Mouse (Mus musculus) heart, adult 2 months (tissue): ENCODE data around the gene Acss3. TPM values are rescaled to one million over a fixed set of nuclear protein-coding genes. Genes with fewer than 3 reads are reported as not detected.

Experiments used
- DNase-seq, 2 experiments: peaks; one replicate each; pipeline ENCODE4 v3.0.0; 2021
- H3K27ac ChIP-seq: fragments of 200-600 bp; 2 replicates; pipeline ENCODE4 v1.8.1; 2022
- H3K27me3 ChIP-seq: fragments of 200-500 bp; 2 replicates; pipeline ENCODE4 v1.6.1; 2012; ENCODE audit warnings: mild to moderate bottlenecking, low read length, inconsistent platforms, mixed read lengths; ENCODE audit not compliant: control insufficient read depth, insufficient read depth
- H3K36me3 ChIP-seq: fragments of 200-500 bp; 2 replicates; pipeline ENCODE4 v1.6.1; 2012; ENCODE audit warnings: low read length, inconsistent platforms; ENCODE audit not compliant: control insufficient read depth, insufficient read depth
- H3K4me1 ChIP-seq: fragments of 200-500 bp; 2 replicates; pipeline ENCODE4 v1.6.1; 2011; ENCODE audit warnings: low read length; ENCODE audit not compliant: control insufficient read depth, insufficient read depth
- H3K4me3 ChIP-seq: fragments of 200-600 bp; 2 replicates; pipeline ENCODE4 v1.8.1; 2022
- H3K79me2 ChIP-seq: fragments of 200-500 bp; replicated peaks from 2 replicates; pipeline ENCODE4 v1.6.1; 2012; ENCODE audit warnings: mild to moderate bottlenecking, inconsistent platforms, low read length, moderate library complexity, mixed read lengths; ENCODE audit not compliant: control insufficient read depth, insufficient read depth
- H3K9ac ChIP-seq: fragments of 200-500 bp; 2 replicates; pipeline ENCODE4 v1.6.1; 2012; ENCODE audit warnings: low read depth, mild to moderate bottlenecking, control low read depth, inconsistent platforms, low read length, mixed read lengths
- CTCF ChIP-seq: fragments of 200-600 bp; IDR thresholded peaks from 2 replicates; pipeline ENCODE4 v1.8.1; 2022; ENCODE audit warnings: antibody characterized with exemption, mild to moderate bottlenecking, moderate library complexity
- EP300 ChIP-seq: fragments of 200-500 bp; IDR thresholded peaks from 2 replicates; pipeline ENCODE4 v1.6.1; 2011; ENCODE audit warnings: low read depth, low read length, control low read depth; ENCODE audit not compliant: insufficient read depth
- POLR2A ChIP-seq: fragments of 200-500 bp; IDR thresholded peaks from 2 replicates; pipeline ENCODE4 v1.6.1; 2011; ENCODE audit warnings: mild to moderate bottlenecking, low read depth, low read length, control low read depth; ENCODE audit not compliant: insufficient read depth
- WGBS: fragments of 180-500 bp; shearing (Covaris S2); methylation state at CpG from one replicate; pipeline ENCODE4 v1.1.7; 2018; 5-methylcytosine and 5-hydroxymethylcytosine counted together
- intact Hi-C: fragments of 180-260 bp; cut with DNase I; formaldehyde crosslinking; loops from one replicate; pipeline ENCODE4 v1.15.1; 2025
- polyA plus RNA-seq: library from polyadenylated mRNA; depleted of rRNA; stranded (reverse); fragments of >200 nt; gene quantifications from 2 replicates; pipeline ENCODE4 v1.2.3, GENCODE M21; 2012
- total RNA-seq, 2 experiments: library from RNA; stranded (reverse); gene quantifications; 2 replicates each; pipeline ENCODE4 v1.2.3; 2021

Gene Acss3
- total and polyA plus RNA-seq, 3 experiments, result 1.5 to 4.3 (median 3.3) TPM

DNA sequence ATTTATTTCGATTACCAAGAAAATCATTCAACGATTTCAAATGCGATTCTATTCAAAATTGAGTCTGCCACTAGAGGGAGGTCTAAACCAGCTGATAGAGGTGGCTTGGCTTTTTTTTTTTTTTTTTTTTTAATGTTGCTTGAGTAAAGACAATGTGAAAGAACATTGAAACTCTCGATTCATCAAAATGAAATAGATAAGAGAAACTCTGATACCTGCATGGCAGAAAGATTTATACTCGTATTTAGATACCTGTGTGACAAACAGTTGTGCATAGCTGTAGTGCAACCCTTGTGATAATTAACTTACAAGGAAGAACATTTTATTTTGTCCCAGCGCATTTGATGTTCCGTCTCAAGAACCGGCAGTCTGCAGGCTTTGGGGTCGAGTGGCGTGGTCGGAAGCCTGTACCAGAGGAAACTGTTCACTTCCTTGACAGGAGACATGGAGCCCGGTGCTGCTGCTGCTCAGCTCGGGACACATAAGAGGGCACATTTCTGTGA lies 190.8 kb downstream of the Acss3 start:
- intact Hi-C loops, result loop anchor here (1.0 to 10.0 kb wide), 2 partner anchors 457 to 812 kb away; no protein-coding TSS in a partner anchor
- DNase-seq, result no peak
- TF ChIP-seq CTCF (peak; percentile 69), EP300 (no peak), POLR2A (no peak)
- H3K36me3 ChIP-seq, result no peaks in the 10 kb centered on the region
- H3K27ac ChIP-seq, result no peak overlapping the region
- H3K4me1 ChIP-seq, result no peaks in the 10 kb centered on the region
- H3K79me2 ChIP-seq, result no peaks in the 10 kb centered on the region
- H3K4me3 ChIP-seq, result no peak overlapping the region
- H3K27me3 ChIP-seq, result no peaks in the 10 kb centered on the region
- no peak overlapping the region for H3K9ac ChIP-seq
- WGBS, result 20% methylated on average over 13 of the region's 13 CpGs

DNA sequence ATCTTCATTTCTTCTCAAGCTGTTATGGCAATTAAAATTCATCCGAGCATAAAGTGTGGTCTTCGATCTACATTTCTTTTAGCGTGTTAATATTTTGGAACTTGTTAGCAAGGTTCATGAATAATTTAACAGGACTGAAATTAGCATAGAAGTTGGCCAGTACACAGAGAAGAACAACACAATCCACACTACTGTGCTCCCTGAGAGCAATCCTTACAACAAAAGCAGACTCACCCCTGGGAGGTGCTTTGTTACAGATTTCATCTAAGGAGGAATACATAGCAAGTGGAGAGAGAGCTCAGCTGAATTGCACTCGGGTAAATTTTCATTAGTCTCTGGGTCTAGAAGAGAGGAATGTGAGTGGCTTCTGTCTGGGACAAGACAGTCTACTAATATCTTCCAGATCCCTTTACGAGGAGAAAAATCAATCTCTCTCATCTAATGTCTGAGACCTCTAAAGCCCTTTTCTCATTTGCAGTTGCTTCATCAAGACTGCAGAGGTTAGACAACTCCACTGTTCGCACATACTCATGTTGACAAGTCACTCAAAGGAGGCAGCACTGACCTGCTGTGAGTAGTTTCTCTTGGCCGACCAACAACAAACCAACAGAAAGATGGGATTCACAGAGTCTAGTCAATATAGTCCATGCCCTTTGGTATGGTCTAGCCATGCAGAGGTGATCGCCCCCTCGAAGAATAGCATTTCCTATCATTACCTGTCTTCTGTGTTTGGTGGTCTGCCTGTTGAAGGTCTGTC lies 194.7 kb downstream of the Acss3 start:
- H3K9ac ChIP-seq, result no peak overlapping the region
- H3K36me3 ChIP-seq, result no peaks in the 10 kb centered on the region
- no peak for DNase-seq
- TF ChIP-seq CTCF (no peak), EP300 (no peak), POLR2A (no peak)
- no peak overlapping the region for H3K4me3 ChIP-seq
- intact Hi-C loops, result no loop called here
- H3K4me1 ChIP-seq, result no peaks in the 10 kb centered on the region
- no peak overlapping the region for H3K27ac ChIP-seq
- H3K27me3 ChIP-seq, result no peaks in the 10 kb centered on the region
- WGBS, result 73% methylated on average over 9 of the region's 9 CpGs
- no peaks in the 10 kb centered on the region for H3K79me2 ChIP-seq

DNA sequence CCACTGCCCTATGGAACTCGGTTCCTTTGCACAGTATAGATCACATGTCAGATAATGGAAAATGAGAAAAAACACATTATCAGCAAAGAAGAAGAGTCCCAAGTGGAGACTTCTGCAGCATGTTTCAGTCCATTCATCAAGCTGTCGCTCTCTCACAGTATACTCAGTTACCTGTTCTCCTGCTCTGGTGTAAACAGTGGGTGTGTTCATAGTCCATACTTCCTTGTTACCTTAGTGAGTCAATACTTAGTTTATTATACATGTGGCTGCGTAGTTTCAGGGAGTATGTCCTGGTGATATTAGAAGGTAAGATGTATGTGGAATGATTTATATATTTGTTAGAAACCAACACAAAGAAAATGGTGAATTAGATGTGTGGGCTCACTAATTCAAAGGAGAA lies 198.7 kb downstream of the Acss3 start:
- no peak for DNase-seq
- 79% methylated on average over 3 of the region's 3 CpGs for WGBS

DNA sequence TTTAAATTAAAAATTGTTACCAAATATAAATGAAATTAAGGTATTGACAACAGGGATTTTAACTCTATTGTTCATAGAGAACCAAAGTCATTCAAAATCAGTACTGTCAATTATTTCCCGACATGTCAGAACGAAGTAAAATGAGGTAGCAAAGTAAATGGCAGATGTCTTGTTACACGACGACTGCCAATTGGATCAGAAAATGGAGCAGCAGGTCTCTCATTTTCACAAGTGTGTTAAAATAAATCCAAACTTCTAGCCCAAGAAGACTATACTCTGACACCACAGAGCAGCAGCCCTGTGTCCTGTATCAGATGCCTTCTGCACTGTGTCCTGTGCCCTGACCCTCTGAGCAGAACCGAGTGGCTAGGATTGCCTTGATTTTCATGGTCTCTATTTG lies 199.1 kb downstream of the Acss3 start:
- H3K4me3 ChIP-seq, result no peak overlapping the region
- H3K27ac ChIP-seq, result no peak overlapping the region
- H3K4me1 ChIP-seq, result no peaks in the 10 kb centered on the region
- 90% methylated on average over 5 of the region's 5 CpGs for WGBS
- no peaks in the 10 kb centered on the region for H3K27me3 ChIP-seq
- intact Hi-C loops, result no loop called here
- H3K9ac ChIP-seq, result no peak overlapping the region
- no peak for DNase-seq
- TF ChIP-seq CTCF (no peak), EP300 (no peak), POLR2A (no peak)
- no peaks in the 10 kb centered on the region for H3K36me3 ChIP-seq
- no peaks in the 10 kb centered on the region for H3K79me2 ChIP-seq

More for the DNA sequence above, 198.7 kb downstream of the Acss3 start:
- H3K4me3 ChIP-seq, result no peak overlapping the region
- no peak overlapping the region for H3K27ac ChIP-seq
- no peaks in the 10 kb centered on the region for H3K79me2 ChIP-seq
- TF ChIP-seq EP300, result no peak
- no peak for TF ChIP-seq POLR2A
- TF ChIP-seq CTCF, result no peak
- no peaks in the 10 kb centered on the region for H3K27me3 ChIP-seq
- H3K4me1 ChIP-seq, result no peaks in the 10 kb centered on the region
- intact Hi-C loops, result no loop called here
- H3K9ac ChIP-seq, result no peak overlapping the region
- no peaks in the 10 kb centered on the region for H3K36me3 ChIP-seq

DNA sequence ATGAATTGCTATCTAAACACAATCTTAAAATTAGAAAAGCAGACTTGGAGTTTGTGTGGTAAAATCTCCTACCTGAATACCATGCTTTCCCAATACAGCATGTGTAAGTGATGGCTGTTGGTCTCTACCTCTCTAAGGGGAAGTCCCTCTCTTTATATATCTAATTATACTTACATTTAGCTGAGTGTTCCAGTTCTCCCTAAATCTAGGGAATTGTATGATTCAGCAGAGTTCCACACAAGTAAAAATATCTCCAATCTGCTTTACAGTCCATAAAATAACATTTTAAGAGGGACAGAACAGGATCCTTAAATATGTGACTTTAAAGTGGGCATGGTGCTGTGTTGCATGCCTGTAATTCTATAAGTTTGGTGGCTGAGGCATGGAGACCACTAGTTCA lies 208.6 kb downstream of the Acss3 start:
- Histone ChIP-seq H3K36me3 (no peaks in the 10 kb centered on the region), H3K27me3 (no peaks in the 10 kb centered on the region), H3K9ac (no peak overlapping the region), H3K4me1 (no peaks in the 10 kb centered on the region), H3K27ac (no peak overlapping the region), H3K79me2 (no peaks in the 10 kb centered on the region), H3K4me3 (no peak overlapping the region)
- TF ChIP-seq CTCF (no peak), POLR2A (no peak), EP300 (no peak)
- intact Hi-C loops, result no loop called here
- DNase-seq, result no peak

DNA sequence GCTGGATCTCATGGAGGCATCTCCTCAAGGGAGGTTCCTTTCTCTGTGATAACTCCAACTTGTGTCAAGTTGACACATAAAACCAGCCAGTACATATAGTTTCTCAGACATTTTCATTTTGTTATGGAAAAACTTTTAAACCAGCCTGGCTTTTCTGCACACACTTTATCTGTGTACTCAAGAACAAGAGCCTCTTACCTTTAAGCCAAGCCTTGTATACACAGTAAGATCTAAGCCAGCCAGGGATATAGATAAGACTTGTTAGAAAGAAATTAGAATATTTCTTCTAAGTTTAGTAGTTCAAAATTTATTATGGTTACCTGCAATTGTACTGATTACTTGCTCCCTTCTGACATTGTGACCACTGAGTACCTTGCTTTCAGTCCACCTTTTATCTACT lies 209.2 kb downstream of the Acss3 start:
- intact Hi-C loops, result no loop called here
- H3K4me3 ChIP-seq, result no peak overlapping the region
- TF ChIP-seq CTCF (no peak), EP300 (no peak)
- H3K27me3 ChIP-seq, result no peaks in the 10 kb centered on the region
- DNase-seq, result no peak
- H3K9ac ChIP-seq, result no peak overlapping the region
- H3K36me3 ChIP-seq, result no peaks in the 10 kb centered on the region
- H3K4me1 ChIP-seq, result no peaks in the 10 kb centered on the region
- no peaks in the 10 kb centered on the region for H3K79me2 ChIP-seq
- H3K27ac ChIP-seq, result no peak overlapping the region
